Mouse (Mus musculus) fat pad, adult 2 months (tissue): ENCODE results near the gene Nkpd1.

Source experiments
- DNase-seq: peaks from one replicate; pipeline ENCODE4 v3.0.0-alpha.2; 2011; ENCODE audit warnings: low read depth, low spot score; ENCODE audit errors: extremely low read depth

Nkpd1 gene

DNA sequence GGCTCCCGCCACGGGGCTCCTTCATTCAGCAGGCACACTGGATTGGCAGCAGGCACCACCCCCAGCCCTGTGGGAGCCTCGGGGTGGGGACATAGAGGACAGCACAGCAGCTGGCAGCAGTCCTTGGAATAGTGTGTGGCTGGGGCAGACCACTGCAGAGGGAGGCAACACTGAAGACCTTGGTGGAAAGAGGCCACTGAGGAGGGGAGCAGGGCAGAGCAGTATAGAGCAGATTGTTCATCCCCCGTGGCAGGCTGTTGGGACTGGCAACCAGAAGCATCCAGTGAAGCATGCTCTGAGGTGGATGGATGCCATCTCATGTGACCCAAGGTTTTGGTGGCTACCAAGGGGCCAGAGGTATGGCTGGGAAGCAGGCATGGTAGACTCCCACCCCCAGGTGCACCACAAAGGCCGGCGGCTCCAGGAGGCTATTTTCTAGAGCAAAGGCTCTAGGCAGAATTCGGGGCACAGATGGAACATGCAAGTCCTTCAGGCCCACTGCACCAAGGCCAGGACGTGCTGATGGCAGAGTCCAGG, 24.6 kb downstream of the Nkpd1 start:
- no peak for DNase-seq

DNA sequence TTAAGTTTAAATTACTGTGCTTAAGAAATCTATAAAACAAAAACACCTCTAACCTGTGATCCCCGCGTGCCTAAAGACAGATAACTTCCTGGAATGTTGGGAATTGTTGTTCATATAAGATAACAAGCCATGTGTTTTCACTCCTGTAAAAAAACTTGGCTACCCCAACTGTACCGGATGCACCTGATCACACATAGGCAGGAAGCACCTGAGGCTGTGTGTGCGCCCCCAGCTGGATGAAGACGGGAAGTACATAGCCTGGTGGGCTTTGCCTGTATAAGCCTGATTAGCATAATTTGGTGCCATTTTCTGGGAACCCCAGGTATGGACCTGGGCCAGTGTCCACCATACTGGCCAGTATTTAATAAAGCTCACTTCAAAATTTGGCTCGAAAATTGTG, 25.9 kb downstream of the Nkpd1 start:
- DNase-seq, result no peak

DNA sequence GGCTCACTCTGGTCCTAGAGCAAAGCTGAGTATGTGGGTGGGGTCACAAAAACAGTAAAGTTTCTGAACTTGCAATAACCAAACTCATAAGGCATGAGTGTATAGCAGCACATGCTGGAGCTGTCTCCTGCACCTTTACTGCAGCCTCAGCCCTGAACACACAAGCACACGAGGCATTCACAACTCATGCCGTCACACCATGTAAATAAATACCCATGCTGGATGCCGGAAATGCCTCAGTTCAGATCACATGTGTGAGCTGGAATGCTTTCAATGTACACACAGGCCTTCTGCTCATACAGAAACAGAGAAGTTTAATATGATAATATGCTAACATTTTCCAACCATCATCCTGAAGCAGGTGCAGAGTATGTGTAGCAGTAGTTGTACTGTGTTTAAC, 28.4 kb downstream of the Nkpd1 start:
- no peak for DNase-seq

DNA sequence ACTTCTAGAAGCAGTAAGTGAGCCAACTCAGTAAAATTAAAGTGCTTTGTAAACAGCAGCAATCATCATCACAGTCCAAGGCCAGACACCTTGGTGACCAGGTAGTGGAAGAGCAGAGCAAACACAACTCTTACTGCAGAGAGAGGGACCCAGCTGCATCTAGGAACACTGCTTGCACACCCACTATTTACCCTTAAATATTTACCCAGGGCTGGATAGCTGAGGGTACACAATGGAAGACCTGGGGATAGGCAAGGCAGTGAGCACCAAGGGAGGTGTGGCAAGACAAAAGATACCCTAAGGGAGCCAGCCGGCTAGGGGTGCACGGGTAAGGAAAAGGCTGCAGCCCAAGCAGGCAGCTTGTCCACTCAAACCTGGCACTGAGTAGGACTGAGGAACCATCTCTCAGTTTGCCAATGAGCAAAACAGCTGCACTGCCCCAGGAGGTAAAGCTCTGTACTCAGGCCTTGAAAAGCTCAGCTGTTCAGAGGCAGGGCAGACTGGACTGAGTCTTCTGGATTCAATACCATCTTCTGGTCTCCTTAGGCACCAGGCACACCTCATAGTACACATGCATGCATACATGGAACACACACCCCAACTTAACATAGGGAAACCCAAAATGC, 29.8 kb downstream of the Nkpd1 start:
- no peak for DNase-seq

DNA sequence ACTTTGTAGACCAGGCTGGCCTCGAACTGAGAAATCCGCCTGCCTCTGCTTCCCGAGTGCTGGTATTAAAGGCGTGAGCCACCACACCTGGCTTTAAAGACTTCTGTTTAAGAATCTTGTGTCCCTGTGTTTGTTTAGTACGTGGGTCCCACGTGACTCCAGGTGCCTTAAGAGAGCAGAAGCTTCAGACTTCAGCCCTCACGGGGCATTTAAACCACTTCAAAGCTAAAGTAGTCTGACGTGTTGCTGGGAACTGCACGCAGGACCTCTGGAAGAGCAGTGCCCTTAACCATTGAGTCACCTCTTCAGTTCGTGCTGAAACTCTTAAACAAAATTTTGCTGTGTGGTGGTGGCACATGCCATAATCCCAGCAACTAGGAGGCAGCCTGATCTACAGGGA, 31.8 kb downstream of the Nkpd1 start:
- DNase-seq, result no peak

DNA sequence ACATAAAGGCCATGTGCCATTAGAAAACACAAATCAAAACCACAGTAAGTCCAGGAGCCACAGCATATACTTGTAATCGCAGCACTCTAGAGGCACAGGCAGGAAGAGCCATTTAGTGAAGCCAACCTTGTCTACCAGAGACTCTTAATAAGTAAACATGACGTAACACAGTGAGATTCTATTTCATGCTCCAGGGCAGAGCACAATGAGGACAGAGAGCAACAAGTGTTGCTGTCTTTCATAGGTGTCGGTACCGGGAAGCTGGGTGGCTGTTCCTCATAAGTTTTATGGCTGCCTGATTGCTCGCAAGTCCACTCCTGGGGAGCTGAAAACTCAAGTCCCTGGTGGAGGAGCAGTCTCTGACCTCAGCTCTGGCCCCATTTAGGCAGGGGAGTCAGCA, 34.0 kb downstream of the Nkpd1 start:
- peak; percentile 72 for DNase-seq

DNA sequence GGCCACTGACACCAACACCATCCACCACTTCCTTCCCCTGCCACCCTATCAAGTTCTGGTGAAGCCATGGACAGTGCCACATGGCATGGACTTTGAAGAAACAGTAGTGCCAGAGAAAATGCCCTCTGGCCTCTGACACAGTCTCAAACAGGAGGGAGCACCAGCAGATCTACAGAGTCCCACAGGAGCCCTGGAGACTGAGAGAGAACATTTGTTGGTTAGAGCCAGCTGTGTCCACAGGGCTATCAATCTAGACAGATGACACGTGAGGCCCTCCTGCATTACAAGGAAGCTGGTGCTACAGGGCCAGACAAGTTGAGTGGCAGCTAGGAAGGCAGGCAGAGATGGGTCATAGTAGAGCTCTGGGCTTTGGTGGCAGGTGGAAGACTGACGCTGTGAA, 34.8 kb downstream of the Nkpd1 start:
- no peak for DNase-seq

DNA sequence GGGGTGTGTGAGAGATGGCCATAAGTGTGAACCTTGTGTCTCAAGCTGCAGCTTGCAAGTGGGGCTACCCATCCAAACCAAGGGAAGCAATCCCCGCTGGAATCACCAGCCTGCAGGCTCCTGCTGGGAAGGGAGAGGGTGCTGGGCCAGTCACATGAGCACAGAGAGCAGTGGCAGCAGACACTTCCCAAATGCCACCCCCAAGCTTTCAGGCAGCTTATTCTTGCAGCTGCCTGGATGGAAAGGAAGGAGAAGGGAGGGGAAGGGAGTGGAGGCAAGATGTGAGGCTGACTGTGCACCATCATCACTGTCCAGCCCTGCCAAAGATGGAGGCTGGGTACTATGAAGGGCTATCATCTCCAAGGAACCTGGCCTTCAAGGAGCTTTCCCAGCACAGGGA, 36.5 kb downstream of the Nkpd1 start:
- DNase-seq, result no peak

DNA sequence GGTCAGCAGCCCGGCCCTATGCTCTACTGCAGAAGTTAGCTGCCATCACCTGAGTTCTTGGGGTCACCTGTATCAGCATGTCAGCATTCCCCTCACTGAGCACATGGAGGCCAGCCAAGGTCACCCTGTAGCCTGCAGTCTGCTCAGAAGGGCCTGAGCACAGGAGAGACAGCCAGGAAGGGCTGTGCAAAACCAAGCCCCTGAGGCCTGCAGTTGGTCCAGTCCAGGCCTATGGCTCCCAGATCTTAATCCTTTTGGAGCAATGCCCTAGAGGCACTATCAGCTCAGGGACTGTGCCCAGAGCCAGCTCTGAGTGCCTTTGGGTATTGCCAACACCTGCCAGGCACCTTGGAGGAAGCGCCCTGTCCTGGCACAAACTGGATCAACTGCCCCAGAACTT, 39.4 kb downstream of the Nkpd1 start:
- no peak for DNase-seq

DNA sequence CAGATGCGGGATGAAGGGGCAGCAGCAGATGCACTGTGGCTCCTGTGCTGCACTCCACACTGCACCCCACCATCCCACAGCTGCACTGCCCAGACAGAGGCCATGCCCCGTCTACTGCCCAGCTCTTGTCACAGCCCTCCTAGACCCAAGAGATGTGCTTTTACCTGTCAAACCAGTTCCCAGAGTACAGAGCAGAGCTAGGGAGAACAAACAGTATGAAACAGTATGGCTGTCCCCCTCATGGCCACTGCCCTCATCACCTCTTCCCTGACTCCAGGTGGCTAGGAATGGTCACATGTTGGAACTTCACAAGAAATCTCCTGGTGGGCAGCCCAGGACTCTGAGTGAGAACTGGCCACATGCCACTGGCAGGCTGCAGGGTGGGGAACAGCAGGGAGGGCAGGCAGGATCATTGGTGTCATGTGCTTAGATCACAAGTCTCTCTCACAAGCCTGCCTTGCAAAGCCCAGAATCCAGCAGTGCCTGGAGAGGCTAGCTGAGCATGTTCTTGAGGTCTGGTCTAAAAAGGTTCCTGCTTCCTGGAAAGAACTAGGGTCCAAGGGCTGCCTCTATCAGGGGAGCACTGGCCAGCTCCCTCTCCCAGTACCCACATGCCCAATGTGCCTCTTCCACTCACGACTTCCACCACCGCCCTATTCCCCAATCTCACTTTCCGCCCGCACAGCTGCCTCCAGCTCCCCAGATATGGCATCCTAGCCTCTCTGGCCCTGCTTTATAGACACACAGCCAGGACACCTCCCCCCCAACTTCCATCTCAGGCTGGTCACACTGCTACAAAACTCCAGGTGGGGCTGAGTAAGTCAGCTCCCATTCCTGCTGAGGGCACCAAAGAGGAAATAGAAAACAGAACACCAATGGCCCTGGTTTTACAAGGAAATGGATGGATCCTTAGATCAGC, 40.6 kb downstream of the Nkpd1 start:
- no peak for DNase-seq

DNA sequence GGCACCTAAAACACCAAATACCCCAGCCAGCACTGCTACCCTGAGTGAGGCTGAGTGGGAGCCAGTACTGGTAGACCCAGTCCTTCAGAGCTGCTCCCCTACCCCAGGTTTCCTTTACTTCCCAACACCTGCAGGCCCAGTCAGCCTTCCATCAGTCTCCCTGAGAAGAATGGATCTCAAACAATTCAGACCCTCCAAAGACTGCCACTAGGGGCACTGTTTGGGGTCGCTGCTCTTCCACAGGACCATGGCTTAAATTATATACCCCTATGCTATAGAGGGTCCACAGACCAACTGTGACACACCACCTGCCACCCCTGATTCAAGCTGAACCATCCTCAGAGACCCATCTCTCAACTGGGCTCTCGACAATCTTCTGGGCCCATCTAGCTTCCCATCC, 41.3 kb downstream of the Nkpd1 start:
- no peak for DNase-seq

DNA sequence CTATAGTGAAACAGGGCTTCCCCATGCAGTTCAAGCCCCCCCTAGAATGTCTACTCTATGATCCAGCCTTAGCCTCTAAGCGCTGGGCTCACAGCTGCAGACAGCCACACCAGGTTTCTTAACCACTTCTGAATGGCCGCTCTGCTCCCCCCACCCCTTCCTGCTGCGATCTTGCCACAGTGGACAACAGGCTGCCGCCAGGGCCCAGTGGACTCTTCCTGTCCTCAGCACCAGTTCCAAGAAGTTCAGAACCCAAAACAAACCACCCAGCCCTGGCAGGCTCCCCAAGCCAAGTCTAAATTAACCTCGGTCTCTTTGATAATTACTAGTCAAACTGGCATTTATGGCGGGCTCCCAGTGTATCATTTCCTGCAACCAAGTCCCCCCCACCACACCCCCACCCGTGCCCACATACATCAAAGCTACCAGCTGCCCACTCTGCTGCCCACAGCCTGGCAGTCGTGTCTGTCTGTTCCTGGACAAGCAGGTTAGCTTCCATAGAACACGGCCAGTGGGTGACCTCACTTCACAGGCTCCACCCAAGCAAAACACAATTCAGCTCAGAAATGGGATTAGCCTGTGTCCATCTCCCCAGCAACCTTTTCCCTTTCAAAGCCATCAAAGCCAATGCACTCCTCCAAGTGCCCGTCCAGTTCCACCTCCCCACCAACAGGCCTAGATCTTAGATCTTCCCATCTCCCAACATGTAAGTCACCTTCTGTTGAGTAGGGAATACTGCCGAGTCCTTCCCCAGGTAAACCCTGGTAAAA, 43.0 kb downstream of the Nkpd1 start:
- DNase-seq, result no peak

DNA sequence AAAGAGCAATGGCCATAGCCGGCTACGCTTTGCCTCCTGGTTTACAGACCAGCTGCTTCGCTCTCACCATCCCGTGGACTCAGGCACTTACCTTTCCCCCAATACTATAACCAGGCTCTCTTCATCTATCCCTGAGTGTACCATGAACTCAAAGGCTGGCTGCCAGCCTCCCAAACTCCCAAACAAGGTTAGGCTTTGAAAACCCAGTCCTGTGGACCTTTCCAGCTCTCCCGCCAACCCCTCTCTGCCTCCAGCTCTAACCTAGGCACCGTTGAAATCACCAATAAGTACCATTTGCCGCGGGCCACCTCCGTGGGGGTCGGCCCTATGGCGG, 43.8 kb downstream of the Nkpd1 start:
- DNase-seq, result no peak

DNA sequence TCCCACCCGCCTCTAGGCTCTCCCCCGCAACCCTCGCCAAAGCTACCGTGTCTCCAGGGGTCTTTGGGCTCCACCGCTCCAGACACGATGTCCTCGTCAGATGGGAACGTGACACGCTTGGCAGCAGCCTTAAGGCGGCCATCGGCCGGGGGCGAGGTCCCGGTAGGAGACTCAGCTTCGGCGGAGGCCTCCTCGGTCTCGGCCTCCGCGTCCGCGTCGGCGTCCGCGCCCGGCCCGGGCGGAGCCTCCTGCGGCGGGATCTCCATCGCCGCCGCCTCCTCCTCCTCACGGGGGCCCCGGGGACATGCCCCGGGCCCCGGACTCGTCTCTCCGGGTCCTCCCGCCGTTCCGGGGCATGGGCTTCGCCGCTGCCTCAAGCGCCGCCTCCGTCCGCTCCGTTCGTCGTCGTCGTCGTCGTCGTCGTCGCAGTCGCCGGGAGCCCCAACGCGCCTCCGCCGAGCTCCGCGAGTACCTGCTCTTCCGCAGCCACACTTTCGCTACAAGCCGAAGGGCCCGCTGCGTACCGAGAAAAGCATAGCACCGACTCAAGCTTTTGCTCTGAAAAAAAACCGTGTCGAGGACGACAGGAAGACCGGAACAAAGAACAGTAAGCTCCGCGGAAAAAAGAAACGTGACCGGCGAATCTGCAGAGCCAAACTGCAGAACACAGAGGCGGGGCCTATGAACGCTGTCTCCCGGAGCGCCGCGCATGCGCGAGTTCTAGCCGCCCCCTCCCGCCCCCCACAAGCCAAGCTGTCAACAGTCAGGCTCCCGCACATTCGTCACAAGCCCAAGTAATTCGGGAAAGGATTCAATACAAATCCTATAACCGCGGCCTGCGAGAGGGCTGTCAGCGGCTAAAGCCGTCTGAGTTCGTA, 44.4 kb downstream of the Nkpd1 start:
- no peak for DNase-seq

DNA sequence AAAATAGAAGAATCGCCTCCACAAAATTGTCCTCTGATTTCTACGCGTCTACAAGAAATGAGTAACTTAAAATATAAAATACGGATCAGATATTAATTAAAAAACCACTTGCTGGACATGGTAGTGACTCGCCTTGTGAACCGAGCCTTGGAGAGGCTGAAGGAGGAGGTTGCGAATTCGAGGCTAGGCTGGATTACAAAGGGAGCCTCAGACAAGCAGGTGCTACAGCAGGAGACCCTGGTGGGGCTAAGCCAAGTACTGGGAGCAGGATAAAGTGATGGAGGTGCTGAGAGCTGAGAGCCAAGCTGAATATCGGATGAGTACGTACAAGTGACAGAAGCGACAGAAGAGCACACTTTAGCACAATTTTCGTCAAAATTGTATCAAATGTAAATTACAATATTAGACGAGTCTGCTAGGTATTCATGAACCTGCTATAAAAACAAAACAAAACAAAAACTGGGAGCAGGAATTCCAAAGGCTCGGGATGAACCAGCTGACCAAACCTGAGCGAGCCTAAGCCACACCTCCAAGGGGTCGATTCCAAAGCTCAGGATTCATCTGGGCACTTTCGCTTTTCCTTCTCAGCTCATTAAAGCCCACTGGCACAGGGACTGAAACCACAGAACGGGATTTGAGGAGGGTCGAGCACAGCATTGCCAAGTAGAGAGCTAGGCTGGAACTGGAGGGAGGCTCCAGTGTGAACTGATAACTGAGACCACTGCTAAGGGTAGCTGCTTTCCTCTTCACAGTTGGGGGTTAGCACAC, 45.2 kb downstream of the Nkpd1 start, which contains the start of gene Ppp1r37:
TSS of gene Ppp1r37 (minus strand) at position 434 of the 768 bp plus-strand sequence.
- no peak for DNase-seq

DNA sequence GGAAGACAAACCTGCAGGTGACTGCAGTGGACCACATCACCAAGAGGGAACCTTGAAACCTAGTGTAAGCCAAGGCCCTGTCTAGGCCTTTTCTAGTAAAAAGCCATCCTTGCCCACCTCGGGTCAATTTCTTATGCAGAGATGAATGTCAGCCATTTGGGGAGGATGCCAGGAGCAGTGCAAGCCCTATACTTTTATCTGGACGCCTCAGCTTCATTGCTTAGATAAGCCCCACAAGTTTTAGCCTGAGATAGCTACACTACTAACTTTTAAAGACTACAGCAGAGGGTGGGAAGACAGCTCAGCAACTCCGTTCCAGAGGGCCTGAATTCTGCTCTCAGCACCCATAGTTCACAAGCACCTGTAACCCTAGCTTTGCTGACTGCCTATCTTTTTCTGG, 46.2 kb downstream of the Nkpd1 start:
- DNase-seq, result no peak

DNA sequence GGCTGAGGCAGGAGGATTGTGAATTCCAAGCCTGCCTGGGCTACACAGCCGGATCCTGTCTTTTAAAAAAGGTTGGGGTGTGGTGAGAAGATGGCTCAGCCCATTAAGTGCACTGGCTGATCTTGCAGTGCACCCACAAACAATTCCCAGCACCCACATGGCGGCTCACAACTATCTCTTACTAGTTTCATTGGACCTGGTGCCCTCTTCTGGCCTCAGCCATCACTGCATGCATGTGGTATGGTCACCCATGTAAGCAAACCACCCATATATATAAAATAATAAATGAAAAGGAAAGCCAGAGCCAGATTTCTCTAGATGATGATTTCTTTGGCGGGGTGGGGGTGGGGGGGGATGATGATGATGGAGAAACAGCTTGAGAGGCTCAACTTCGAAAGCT, 46.8 kb downstream of the Nkpd1 start:
- no peak for DNase-seq

DNA sequence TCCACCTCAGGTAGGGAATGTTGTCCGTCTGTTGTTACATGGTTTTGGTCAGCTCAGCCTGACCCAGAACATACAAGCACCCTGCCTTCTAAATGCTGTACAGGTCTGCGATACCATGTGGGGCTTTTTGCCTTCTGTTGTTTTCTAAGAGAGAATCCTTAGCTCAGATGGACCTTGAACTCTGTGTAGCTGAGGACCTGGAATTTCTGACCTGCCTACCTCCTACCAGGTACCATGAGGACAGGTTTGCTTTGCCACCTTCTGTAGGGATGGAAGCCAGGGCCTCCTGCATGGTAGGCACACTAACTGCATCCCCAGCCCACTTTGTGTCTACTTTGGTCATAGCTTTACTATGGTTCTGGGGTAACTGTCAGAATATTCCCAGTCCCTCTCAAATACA, 48.2 kb downstream of the Nkpd1 start:
- no peak for DNase-seq

DNA sequence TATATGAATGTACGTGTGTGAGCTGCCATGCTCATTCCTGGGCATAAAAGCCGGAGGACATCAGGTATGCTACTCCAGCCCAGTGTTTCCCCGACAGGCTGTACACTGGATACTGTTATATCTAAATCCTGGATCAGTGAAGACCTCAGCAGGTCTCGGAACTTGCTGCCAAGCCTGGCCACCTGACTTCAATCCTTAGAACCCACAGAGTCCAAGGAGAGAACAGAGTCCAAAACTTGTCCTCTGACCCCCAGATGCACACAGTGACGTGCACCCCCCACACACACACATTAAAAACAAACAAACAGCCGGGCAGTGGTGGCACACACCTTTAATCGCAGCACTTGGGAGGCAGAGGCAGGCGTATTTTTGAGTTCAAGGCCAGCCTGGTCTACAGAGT, 49.8 kb downstream of the Nkpd1 start:
- no peak for DNase-seq

DNA sequence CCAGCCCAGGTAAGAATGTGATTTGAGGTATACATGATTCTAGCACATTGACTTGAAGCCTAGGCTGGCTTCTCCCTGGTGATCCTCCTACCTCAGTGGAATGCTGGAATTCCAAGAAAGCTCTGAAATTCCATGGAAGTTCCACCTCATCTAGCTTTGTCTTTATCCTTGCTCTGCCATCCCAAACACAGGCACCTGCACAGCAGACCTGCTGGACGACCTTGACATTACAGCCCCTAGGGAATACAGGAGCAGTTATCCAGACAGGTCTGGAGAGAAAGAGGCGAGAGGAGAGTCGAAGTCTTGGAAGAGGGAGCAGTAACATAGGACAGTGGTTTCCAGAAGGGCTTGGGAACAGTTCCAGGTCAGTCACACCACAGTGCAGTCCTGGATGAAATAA, 52.0 kb downstream of the Nkpd1 start:
- no peak for DNase-seq
